Comparison of ENCODE assay signal across 10 mouse cellular contexts in genomic region chr14:62940383-62941074, GRCm38 (mm10). TPM values are rescaled to one million over a fixed set of nuclear protein-coding genes. Genes with fewer than 3 reads are reported as not detected.
A peak's percentile ranks its signal among the peaks of the same experiment; 100 is the strongest.
DNase-seq lines count a peak whose midpoint lies in the region; TF ChIP-seq lines count a peak whose summit lies in the region.
"Had no signal": no experiment of that assay in that cellular context is flagged by ENCODE, and none has a peak within 500 bp of the region (broad histone marks: within the 10 kb centered on the region; RNA-seq: fewer than 3 reads in every experiment).

No protein-coding gene starts in this region.

- no peak for TF ChIP-seq CTCF in CH12.LX (conservative IDR thresholded peaks at IDR 0.05 in 1 of 2, IDR thresholded peaks at IDR 0.05 in 1 of 2; ENCODE audit: low read depth in 2 of 2, low read length in 2 of 2)

- peaks cover 3 to 35% of the 10 kb centered on the region in 2 experiments for H3K36me3 ChIP-seq in CH12.LX (replicated peaks in 1 of 2; ENCODE audit: control insufficient read depth in 1 of 2, insufficient read depth in 1 of 2, low read length in 1 of 2)

- intact Hi-C loops in gastrocnemius, postnatal 14 days (cut with DNase I; ENCODE audit: low total_unique reads): no loop called here

- peak overlapping the region; percentile 77 for H3K27ac ChIP-seq in CH12.LX (ENCODE audit: insufficient read depth, low read depth)
- H3K27ac ChIP-seq: liver, embryonic 15.5 days had no signal

- no peaks in the 10 kb centered on the region for H3K27me3 ChIP-seq in CH12.LX (replicated peaks)
- H3K27me3 ChIP-seq: liver, embryonic 15.5 days had no signal

- H3K9me3 ChIP-seq in CH12.LX (replicated peaks; ENCODE audit: low read length): peaks cover 4% of the 10 kb centered on the region
- H3K9me3 ChIP-seq: liver, embryonic 15.5 days had no signal

- dilution Hi-C loops in CH12.LX (cut with MboI; ENCODE audit: extremely low pct_ligation_motif_present, extremely low pct_unique_long_range_greater_than_20kb, low sequenced_read_pairs): no loop called here

- DNase-seq in 416B (ENCODE audit: low read depth): peak; percentile 97
- peak; percentile 96 for DNase-seq in CH12.LX (ENCODE audit: extremely low read depth)
- peak; percentile 74 for DNase-seq in gastrocnemius, postnatal 14 days
- peak; percentile 81 to 87 for DNase-seq in lung, adult 18-20 months
- peak; percentile 42 to 54 for DNase-seq in spleen, adult 18-20 months
- DNase-seq in cerebellum, adult 9-11 months: no peak
- no peak for DNase-seq in cerebellum, adult 9-10 months
- DNase-seq in retina, postnatal 1 day: no peak

- peaks cover 10 to 30% of the 10 kb centered on the region in 2 experiments for H3K4me1 ChIP-seq in CH12.LX (ENCODE audit: control insufficient read depth in 1 of 2, insufficient read depth in 2 of 2)
- H3K4me1 ChIP-seq: liver, embryonic 15.5 days had no signal

- no peak overlapping the region for H3K9ac ChIP-seq in CH12.LX (ENCODE audit: insufficient read depth, low read depth)
- H3K9ac ChIP-seq: liver, embryonic 15.5 days had no signal

- TF ChIP-seq EP300 in CH12.LX (IDR thresholded peaks at IDR 0.05; ENCODE audit: low read length): peak; percentile 74; the same call in 1 of the 2 replicates

- peak overlapping the region; percentile 24; the same call in 1 of the 2 replicates for H3K4me2 ChIP-seq in CH12.LX (ENCODE audit: insufficient read depth, low read depth, poor library complexity, severe bottlenecking)
- H3K4me2 ChIP-seq: liver, embryonic 15.5 days had no signal

- H3K79me2 ChIP-seq in CH12.LX (replicated peaks; ENCODE audit: control insufficient read depth, extremely low read depth, insufficient read depth, poor library complexity, severe bottlenecking): no peaks in the 10 kb centered on the region

- in situ Hi-C loops in CH12.LX (cut with MboI; ENCODE audit: low pct_ligation_motif_present, low pct_unique_long_range_greater_than_20kb, low sequenced_read_pairs): no loop called here

- TF ChIP-seq RAD21 in CH12.LX (IDR thresholded peaks at IDR 0.05; ENCODE audit: low read depth, low read length): no peak

- H3K4me3 ChIP-seq in CH12.LX (replicated peaks in 1 of 3; ENCODE audit: low read depth in 2 of 3, low read length in 2 of 3, poor library complexity in 1 of 3): no peak overlapping the region
- H3K4me3 ChIP-seq: liver, embryonic 15.5 days had no signal

- TF ChIP-seq POLR2A in CH12.LX (IDR thresholded peaks at IDR 0.05; ENCODE audit: low read depth, low read length): no peak

TF ChIP-seq in CH12.LX, 34 proteins besides CTCF, POLR2A, EP300 and RAD21:
- TF ChIP-seq CHD2 (IDR thresholded peaks at IDR 0.05; ENCODE audit: low read length): peak; percentile 59; the same call in 1 of the 2 replicates
- TF ChIP-seq RCOR1 (conservative IDR thresholded peaks at IDR 0.05; ENCODE audit: low read depth, low read length): no peak; the same call in 1 of the 2 replicates
- TF ChIP-seq SMC3 (IDR thresholded peaks at IDR 0.05; ENCODE audit: low read depth, low read length): no peak
- no peak for TF ChIP-seq KAT2A (IDR thresholded peaks at IDR 0.05; ENCODE audit: insufficient replicate concordance, low read length)
- no peak for TF ChIP-seq MAX (IDR thresholded peaks at IDR 0.05; ENCODE audit: low read length)
- TF ChIP-seq UBTF (IDR thresholded peaks at IDR 0.05; ENCODE audit: low read depth, low read length): no peak
- no peak for TF ChIP-seq ZMIZ1 (IDR thresholded peaks at IDR 0.05; ENCODE audit: low read depth, low read length)
- TF ChIP-seq USF2 (conservative IDR thresholded peaks at IDR 0.05; ENCODE audit: low read depth, low read length): no peak
- no peak for TF ChIP-seq PAX5 (IDR thresholded peaks at IDR 0.05; ENCODE audit: low read length)
- TF ChIP-seq POLR2AphosphoS2 (IDR thresholded peaks at IDR 0.05; ENCODE audit: low read depth, low read length): no peak
- TF ChIP-seq GABPA (IDR thresholded peaks at IDR 0.05; ENCODE audit: insufficient replicate concordance, low read depth, low read length): no peak
- no peak for TF ChIP-seq MYC (IDR thresholded peaks at IDR 0.05; ENCODE audit: low read depth, low read length)
- no peak for TF ChIP-seq E2F4 (IDR thresholded peaks at IDR 0.05; ENCODE audit: insufficient replicate concordance, low read depth, low read length)
- TF ChIP-seq ZNF384 (IDR thresholded peaks at IDR 0.05; ENCODE audit: low read depth, low read length): no peak
- TF ChIP-seq TBP (conservative IDR thresholded peaks at IDR 0.05; ENCODE audit: low read depth, low read length): no peak
- no peak for TF ChIP-seq JUN (IDR thresholded peaks at IDR 0.05; ENCODE audit: insufficient read depth, low read depth, low read length)
- peak; percentile 68 for TF ChIP-seq MXI1 (IDR thresholded peaks at IDR 0.05; ENCODE audit: low read depth, low read length)
- 0 out of 2 replicates have a peak, but pooled peaks have one; percentile 23 for TF ChIP-seq SIN3A (IDR thresholded peaks at IDR 0.05; ENCODE audit: low read length)
- TF ChIP-seq IRF4 (IDR thresholded peaks at IDR 0.05; ENCODE audit: low read depth, low read length): peak; percentile 58
- TF ChIP-seq NELFE (IDR thresholded peaks at IDR 0.05; ENCODE audit: low read depth, low read length): no peak
- peak; percentile 66; the same call in 1 of the 2 replicates for TF ChIP-seq TCF12 (IDR thresholded peaks at IDR 0.05; ENCODE audit: low read depth, low read length)
- TF ChIP-seq JUND (conservative IDR thresholded peaks at IDR 0.05; ENCODE audit: low read depth, low read length): no peak
- no peak for TF ChIP-seq NRF1 (IDR thresholded peaks at IDR 0.05; ENCODE audit: low read depth, low read length)
- TF ChIP-seq CHD1 (IDR thresholded peaks at IDR 0.05; ENCODE audit: low read depth, low read length): no peak
- TF ChIP-seq MAZ (IDR thresholded peaks at IDR 0.05; ENCODE audit: low read depth, low read length): no peak
- TF ChIP-seq ELF1 (IDR thresholded peaks at IDR 0.05; ENCODE audit: low read depth, low read length): 0 out of 2 replicates have a peak, but pooled peaks have one; percentile 29
- TF ChIP-seq ZKSCAN1 (IDR thresholded peaks at IDR 0.05; ENCODE audit: borderline replicate concordance, low read depth, low read length): no peak
- TF ChIP-seq MAFK (IDR thresholded peaks at IDR 0.05; ENCODE audit: insufficient replicate concordance, low read length): no peak
- TF ChIP-seq HCFC1 (IDR thresholded peaks at IDR 0.05; ENCODE audit: low read depth, low read length): 0 out of 2 replicates have a peak, but pooled peaks have one; percentile 9
- TF ChIP-seq ZC3H11A (IDR thresholded peaks at IDR 0.05; ENCODE audit: low read depth, low read length): no peak
- peak; percentile 69 for TF ChIP-seq ETS1 (conservative IDR thresholded peaks at IDR 0.05; ENCODE audit: low read depth, low read length)
- TF ChIP-seq USF1 (IDR thresholded peaks at IDR 0.05; ENCODE audit: low read depth, low read length): no peak
- TF ChIP-seq BHLHE40 (IDR thresholded peaks at IDR 0.05; ENCODE audit: low read depth, low read length): peak; percentile 85
- TF ChIP-seq MEF2A (IDR thresholded peaks at IDR 0.05; ENCODE audit: borderline replicate concordance, low read depth, low read length): peak; percentile 72; the same call in 1 of the 2 replicates

RNA-seq across cellular contexts. Expression of gene Defb48, which starts 43.8 kb away (rescaled TPM):
- total RNA-seq in CH12.LX (2012; rRNA removed) (not detected in 2 replicates), CH12.LX (2014; rRNA removed) (not detected in 2 replicates)
- polyA plus RNA-seq in CH12.LX (2012; ENCODE audit: insufficient read length, low read depth): not detected in 2 replicates
- total RNA-seq in gastrocnemius, postnatal 14 days (2021): not detected
- polyA plus RNA-seq: cortical plate, adult 2 months; liver, embryonic 15.5 days had no signal

RNA-seq across cellular contexts. Expression of gene Defb47, which starts 57.3 kb away (rescaled TPM):
- total RNA-seq in CH12.LX (2012; rRNA removed): not detected in 2 replicates
- total RNA-seq in CH12.LX (2014; rRNA removed): not detected in 2 replicates
- polyA plus RNA-seq in CH12.LX (2012; ENCODE audit: insufficient read length, low read depth): not detected in 2 replicates
- not detected for total RNA-seq in gastrocnemius, postnatal 14 days (2021)
- polyA plus RNA-seq: cortical plate, adult 2 months; liver, embryonic 15.5 days had no signal

Comparison
In these comparisons a context has a peak if more than half of its experiments do, and no peak if none do; other contexts are left out.
1. DNase-seq: peak in 416B (single experiment), CH12.LX (single experiment), gastrocnemius, postnatal 14 days (single experiment), lung, adult 18-20 months (2 of 2) and spleen, adult 18-20 months (2 of 2); none in cerebellum, adult 9-11 months (single experiment), cerebellum, adult 9-10 months (single experiment) and retina, postnatal 1 day (single experiment).